Mouse (Mus musculus) spleen, adult 2 months (tissue): Measurements from ENCODE around the gene Ankdd1b.

ENCODE experiments used
- CTCF ChIP-seq: fragments of 200-500 bp; IDR thresholded peaks from 2 replicates; pipeline ENCODE4 v1.5.1; 2011; ENCODE audit warnings: mild to moderate bottlenecking, inconsistent platforms; ENCODE audit not compliant: insufficient read depth, insufficient read length, insufficient replicate concordance; ENCODE audit errors: extremely low read depth
- POLR2A ChIP-seq: fragments of 200-500 bp; IDR thresholded peaks from 2 replicates; pipeline ENCODE4 v1.6.1; 2011; ENCODE audit warnings: low read depth, low read length, inconsistent platforms

DNA sequence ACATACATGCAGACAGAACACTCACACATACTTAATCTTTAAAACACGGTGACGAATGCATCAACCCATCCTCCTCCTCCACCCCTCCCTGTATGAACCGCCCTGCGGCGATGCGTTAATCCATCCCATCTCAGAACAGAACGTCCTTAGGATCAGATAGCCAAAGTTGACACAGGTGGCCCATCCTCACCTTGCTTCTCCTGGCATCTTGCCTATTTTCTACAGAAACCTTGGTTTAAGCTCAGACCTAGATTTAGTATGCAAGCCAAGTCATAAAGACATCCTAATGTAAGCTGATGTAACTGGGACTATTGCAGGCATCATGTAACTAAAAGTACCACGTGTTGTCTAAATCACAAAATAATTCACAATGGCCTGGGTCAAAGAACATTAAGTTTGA lies 54.6 kb downstream of the Ankdd1b start:
- TF ChIP-seq CTCF (no peak), POLR2A (no peak)
